Mouse (Mus musculus): ENCODE data around the gene Mctp1. TPM values are rescaled to one million over a fixed set of nuclear protein-coding genes. Genes with fewer than 3 reads are reported as not detected.

Gene Mctp1
- total and polyA plus RNA-seq, 3 experiments: not detected

DNA sequence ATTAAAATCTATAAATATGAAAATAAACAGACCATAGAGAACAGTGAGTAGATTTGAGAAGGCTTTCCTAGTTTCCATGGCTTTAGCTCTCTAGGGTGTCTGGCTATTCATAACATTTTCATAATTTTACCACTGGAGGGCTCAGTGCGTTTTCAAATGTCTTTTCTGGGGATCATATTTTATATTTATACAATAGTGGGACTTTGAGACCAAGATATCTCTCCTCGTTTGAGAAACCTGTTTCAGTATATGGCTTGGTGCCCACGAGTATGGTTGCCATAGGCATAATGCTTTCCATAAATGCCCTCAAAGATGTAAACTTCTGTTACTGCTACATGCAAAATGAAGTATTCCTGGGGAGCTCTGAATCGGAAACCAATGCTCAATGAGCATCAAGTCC is 49.1 kb downstream of the Mctp1 start:
- DNase-seq (ENCODE audit: low read depth, low spot score): no peak

DNA sequence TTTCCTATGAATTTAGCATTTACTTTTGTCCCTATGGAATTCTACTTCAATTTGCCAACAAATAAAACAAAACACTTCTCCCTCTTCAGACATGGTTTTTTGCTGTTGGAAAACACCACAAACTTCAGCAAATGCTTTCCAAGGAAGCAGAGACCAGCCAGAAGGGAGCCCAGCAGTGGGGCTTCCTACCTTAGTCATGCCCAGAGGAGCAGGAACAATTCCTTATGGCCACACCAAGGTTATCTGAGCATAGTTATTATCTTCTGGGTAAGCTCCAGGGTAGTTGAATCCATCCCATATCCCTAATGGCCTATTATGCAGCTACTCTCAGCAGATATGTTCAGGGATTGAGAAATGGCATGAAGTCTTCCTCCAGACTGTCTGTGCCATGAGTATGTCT is 52.1 kb downstream of the Mctp1 start:
- Histone ChIP-seq H3K36me3 (ENCODE audit: control insufficient read depth in 1 of 2, insufficient read depth in 2 of 2, low read length in 2 of 2) (no peaks in the 10 kb centered on the region; a peak in 1 of 4 replicates), H3K9ac (ENCODE audit: control insufficient read depth, low read depth, low read length, poor library complexity, severe bottlenecking) (no peak overlapping the region), H3K4me3 (ENCODE audit: control insufficient read depth in 1 of 2, insufficient read depth in 1 of 2, low read depth in 2 of 2, low read length in 2 of 2) (no peak overlapping the region), H3K79me2 (ENCODE audit: control insufficient read depth, insufficient read depth, low read length, poor library complexity) (no peaks in the 10 kb centered on the region), H3K4me1 (ENCODE audit: control insufficient read depth in 1 of 2, insufficient read depth in 2 of 2, low read length in 2 of 2) (no peaks in the 10 kb centered on the region), H3K9me3 (replicated peaks; ENCODE audit: insufficient read depth, low read length) (no peaks in the 10 kb centered on the region), H3K27me3 (ENCODE audit: control insufficient read depth in 1 of 2, insufficient read depth in 2 of 2, low read length in 2 of 2) (no peaks in the 10 kb centered on the region), H3K27ac (ENCODE audit: control insufficient read depth, low read depth, low read length) (no peak overlapping the region)
- TF ChIP-seq USF2 (IDR thresholded peaks at IDR 0.05; ENCODE audit: borderline replicate concordance in 1 of 2, insufficient read depth in 1 of 2, low read depth in 1 of 2, low read length in 2 of 2) (no peak), GABPA (IDR thresholded peaks at IDR 0.05; ENCODE audit: low read depth, low read length) (no peak), TAL1 (IDR thresholded peaks at IDR 0.05; ENCODE audit: low read length) (no peak), KAT2A (conservative IDR thresholded peaks at IDR 0.05; ENCODE audit: low read depth, low read length) (no peak), POLR2AphosphoS2 (IDR thresholded peaks at IDR 0.05; ENCODE audit: low read length) (no peak), ZKSCAN1 (IDR thresholded peaks at IDR 0.05; ENCODE audit: low read depth, low read length) (no peak), MAZ (IDR thresholded peaks at IDR 0.05; ENCODE audit: low read depth, low read length) (no peak), ZC3H11A (IDR thresholded peaks at IDR 0.05; ENCODE audit: low read depth, low read length) (no peak), MXI1 (IDR thresholded peaks at IDR 0.05; ENCODE audit: low read depth, low read length) (no peak), MEF2A (IDR thresholded peaks at IDR 0.05; ENCODE audit: extremely low read depth, insufficient replicate concordance, low read depth, low read length, poor library complexity, severe bottlenecking) (no peak), MYC (IDR thresholded peaks at IDR 0.05; ENCODE audit: low read depth, low read length) (no peak), CHD1 (IDR thresholded peaks at IDR 0.05; ENCODE audit: low read depth, low read length) (no peak), EP300 (IDR thresholded peaks at IDR 0.05; ENCODE audit: low read depth in 1 of 2, low read length in 2 of 2) (no peak), MAFK (IDR thresholded peaks at IDR 0.05; ENCODE audit: borderline replicate concordance, low read depth, low read length) (no peak), ETS1 (IDR thresholded peaks at IDR 0.05; ENCODE audit: low read depth, low read length) (no peak), CHD2 (IDR thresholded peaks at IDR 0.05; ENCODE audit: low read length) (no peak)
- no peak for DNase-seq (ENCODE audit: low read depth, low spot score)

More for the DNA sequence above, 49.1 kb downstream of the Mctp1 start:
- no peak for TF ChIP-seq HCFC1 (IDR thresholded peaks at IDR 0.05; ENCODE audit: low read depth, low read length)
- TF ChIP-seq JUND (IDR thresholded peaks at IDR 0.05; ENCODE audit: low read depth, low read length): no peak
- 0 out of 2 replicates have a peak, but pooled peaks have one; percentile 4 for TF ChIP-seq SMC3 (IDR thresholded peaks at IDR 0.05; ENCODE audit: low read depth, low read length)
- no peak overlapping the region for H3K9ac ChIP-seq (ENCODE audit: control insufficient read depth, low read depth, low read length, poor library complexity, severe bottlenecking)
- no peak overlapping the region for H3K27ac ChIP-seq (ENCODE audit: control insufficient read depth, low read depth, low read length)
- H3K79me2 ChIP-seq (ENCODE audit: control insufficient read depth, insufficient read depth, low read length, poor library complexity): no peaks in the 10 kb centered on the region
- H3K36me3 ChIP-seq (ENCODE audit: control insufficient read depth in 1 of 2, insufficient read depth in 2 of 2, low read length in 2 of 2): peaks cover 0 to 3% of the 10 kb centered on the region in 2 experiments; a peak in 2 of 4 replicates
- no peaks in the 10 kb centered on the region for H3K27me3 ChIP-seq (ENCODE audit: control insufficient read depth in 1 of 2, insufficient read depth in 2 of 2, low read length in 2 of 2)
- peaks cover 0 to 10% of the 10 kb centered on the region in 2 experiments; a peak in 2 of 4 replicates for H3K4me1 ChIP-seq (ENCODE audit: control insufficient read depth in 1 of 2, insufficient read depth in 2 of 2, low read length in 2 of 2)
- H3K9me3 ChIP-seq (replicated peaks; ENCODE audit: insufficient read depth, low read length): no peaks in the 10 kb centered on the region
- no peak overlapping the region for H3K4me3 ChIP-seq (ENCODE audit: control insufficient read depth in 1 of 2, insufficient read depth in 1 of 2, low read depth in 2 of 2, low read length in 2 of 2)
